Mouse (Mus musculus) R1 (cell line): Measurements from ENCODE around the gene Arhgef3.
"Not testable (repeated sequence)": the region's sequence is repeated elsewhere in the genome, so short reads cannot be mapped to it uniquely, and the experiment has no call there.

Experiments
- DNase-seq: peaks from one replicate; pipeline ENCODE4 v3.0.0-alpha.2; 2018; ENCODE audit warnings: low read depth, low spot score

Arhgef3 gene

GRCm38 (mm10) chr14:27187025-27187424 lies 72.3 kb downstream of the Arhgef3 start:
- DNase-seq: peak; percentile 69

GRCm38 (mm10) chr14:27187885-27188284 lies 73.2 kb downstream of the Arhgef3 start:
- DNase-seq: no peak

DNA sequence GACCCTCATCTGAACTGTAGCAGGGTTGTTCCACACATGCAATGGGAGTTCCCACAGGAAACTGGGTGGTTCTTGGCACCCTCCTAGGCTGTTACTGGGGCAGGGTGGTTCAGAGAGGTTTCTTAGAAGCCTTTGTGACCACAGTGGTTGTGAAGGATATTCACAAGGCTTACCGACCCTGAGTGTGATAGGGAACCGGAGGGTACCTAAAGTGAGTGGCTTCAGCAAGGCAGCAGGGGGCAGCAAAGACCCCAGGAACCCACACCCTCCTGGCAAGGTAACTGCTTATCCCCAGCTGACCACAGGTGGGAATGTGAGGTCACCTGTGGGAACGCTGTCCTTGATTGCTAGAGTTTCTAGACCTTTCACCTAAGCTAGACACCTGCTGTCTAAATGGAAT lies 77.8 kb downstream of the Arhgef3 start:
- peak; percentile 62 for DNase-seq

GRCm38 (mm10) chr14:27196980-27197379 lies 82.3 kb downstream of the Arhgef3 start:
- no peak for DNase-seq

GRCm38 (mm10) chr14:27198490-27199089 lies 83.9 kb downstream of the Arhgef3 start:
- no peak for DNase-seq

DNA sequence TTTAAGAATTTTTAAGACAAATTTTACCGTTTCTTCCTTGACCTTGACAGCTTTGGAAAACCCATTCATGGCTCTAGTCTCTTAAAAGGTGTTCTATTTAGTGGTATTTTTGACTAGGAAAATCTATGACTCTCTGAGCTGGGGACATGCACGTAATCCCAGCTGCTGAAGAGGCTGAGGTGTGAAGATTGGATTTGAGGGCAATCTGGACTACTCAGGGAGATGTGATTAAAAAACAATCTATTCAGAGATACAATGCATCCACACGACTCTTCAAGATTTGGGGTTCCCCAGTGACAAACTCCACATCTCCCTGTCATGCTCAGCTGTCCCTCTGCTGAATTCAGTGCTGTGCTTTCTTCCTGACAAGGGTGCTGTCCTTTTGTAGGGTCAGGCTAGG lies 84.4 kb downstream of the Arhgef3 start:
- DNase-seq: no peak

DNA sequence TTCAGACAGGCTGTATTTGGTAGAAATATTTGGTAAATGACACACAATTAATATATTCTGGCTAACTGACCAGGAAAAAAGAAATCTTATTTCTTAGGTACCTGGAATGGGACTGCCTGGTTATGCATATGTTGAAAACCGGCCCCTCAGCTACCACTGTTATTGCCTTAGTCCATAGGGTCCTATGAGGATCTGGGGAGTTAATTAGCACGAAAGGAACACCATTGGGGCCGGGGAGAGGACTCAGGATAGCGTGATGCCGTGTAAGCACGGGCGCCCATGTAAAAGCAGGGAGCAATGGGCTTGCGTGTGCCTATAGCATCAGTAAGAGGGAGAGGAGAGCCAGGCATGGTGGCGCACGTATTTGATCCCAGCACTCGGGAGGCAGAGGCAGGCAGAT lies 85.2 kb downstream of the Arhgef3 start:
- no peak for DNase-seq

DNA sequence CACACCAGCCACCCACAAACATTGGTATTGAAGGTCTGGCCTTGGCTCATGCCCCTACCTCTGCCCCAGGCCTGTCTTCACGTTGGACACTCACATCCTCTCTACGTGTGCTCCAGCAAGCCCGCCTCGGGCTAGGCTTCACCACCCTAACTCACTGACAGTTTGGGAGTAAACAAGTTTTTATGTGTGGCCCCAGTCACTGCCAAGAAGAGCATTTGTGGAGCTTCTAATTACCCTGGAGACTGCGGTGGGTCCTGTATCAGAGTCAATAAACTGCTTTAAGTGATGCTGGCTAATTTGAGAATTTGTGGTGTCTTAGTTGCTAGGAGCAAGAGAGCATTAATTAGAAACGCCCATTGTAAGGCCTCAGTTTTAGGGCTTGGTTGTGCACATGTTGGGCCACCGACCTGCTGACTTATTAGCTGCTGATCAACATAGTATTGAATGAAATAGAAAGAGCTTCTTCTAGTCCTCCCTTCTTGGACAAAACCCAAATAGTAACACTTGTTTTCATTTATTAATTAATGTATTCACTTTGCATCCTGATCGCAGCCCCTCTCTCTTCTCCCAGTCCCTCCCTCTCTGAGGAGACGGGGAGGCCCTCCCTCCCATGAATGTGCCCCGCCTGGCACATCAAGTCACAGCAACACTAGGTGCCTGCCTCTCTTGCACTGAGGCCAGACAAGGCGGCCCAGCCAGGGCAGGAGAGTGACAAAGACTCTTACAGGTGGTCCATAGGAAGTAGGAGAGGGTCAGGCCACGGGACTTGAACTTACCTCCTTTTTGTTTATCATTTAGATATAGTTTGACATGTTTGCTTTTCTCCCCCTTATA lies 86.3 kb downstream of the Arhgef3 start:
- DNase-seq: no peak

GRCm38 (mm10) chr14:27201824-27202223 lies 87.1 kb downstream of the Arhgef3 start:
- DNase-seq: peak; percentile 60

DNA sequence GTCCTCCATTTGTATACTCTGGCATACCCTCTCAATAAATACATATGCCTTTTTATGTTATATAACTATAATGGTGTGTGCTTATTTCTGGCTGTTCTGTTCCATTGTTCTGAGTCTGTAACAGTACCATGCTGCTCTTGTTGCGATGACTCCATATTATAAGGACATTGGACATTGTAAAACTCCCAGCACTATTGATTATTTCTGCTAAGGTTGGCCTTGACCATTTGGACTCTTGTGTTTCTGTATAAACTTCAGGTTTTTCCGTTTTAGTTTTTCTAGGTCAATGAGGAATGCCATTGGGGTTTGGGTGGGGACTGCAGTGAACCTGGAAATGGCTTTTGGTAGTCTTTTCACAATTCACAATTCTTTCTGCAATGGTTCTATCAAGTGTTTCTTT lies 90.0 kb downstream of the Arhgef3 start:
- no peak for DNase-seq

- no peak for DNase-seq
Observed at GRCm38 (mm10) chr14:27206443-27206842, 91.7 kb downstream of the Arhgef3 start.

DNA sequence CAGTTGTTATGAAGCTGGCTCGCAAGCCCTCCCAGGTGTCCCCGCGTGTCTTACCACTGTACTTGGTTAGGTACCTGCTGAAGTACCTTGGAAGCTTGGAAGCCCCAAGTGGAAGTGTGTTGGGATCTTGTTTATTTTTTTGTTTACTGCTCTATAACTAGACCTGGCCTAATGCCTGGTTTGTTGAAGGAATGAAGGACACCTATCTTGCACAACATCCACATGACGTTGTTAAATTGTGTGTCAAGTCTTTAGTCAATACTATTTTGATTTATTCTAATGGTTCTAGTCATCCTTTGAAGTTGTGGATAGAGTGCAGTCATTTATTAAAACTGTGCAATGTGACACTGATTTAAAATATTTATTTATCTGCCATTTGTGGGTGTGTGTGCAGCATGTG lies 94.8 kb downstream of the Arhgef3 start:
- no peak for DNase-seq

DNA sequence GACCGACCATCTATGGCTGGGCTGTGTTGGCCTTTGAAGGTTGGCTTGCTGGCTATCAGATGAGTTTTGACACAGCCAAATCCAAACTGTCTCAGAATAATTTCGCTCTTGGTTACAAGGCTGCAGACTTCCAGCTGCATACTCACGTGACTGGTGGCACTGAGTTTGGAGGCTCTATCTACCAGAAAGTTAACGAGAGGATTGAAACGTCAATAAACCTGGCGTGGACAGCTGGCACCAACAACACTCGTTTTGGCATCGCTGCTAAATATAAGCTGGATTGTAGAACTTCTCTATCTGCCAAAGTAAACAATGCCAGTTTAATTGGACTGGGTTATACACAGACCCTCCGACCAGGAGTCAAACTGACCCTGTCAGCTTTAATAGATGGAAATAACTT lies 96.1 kb downstream of the Arhgef3 start:
- not testable (repeated sequence) for DNase-seq

DNA sequence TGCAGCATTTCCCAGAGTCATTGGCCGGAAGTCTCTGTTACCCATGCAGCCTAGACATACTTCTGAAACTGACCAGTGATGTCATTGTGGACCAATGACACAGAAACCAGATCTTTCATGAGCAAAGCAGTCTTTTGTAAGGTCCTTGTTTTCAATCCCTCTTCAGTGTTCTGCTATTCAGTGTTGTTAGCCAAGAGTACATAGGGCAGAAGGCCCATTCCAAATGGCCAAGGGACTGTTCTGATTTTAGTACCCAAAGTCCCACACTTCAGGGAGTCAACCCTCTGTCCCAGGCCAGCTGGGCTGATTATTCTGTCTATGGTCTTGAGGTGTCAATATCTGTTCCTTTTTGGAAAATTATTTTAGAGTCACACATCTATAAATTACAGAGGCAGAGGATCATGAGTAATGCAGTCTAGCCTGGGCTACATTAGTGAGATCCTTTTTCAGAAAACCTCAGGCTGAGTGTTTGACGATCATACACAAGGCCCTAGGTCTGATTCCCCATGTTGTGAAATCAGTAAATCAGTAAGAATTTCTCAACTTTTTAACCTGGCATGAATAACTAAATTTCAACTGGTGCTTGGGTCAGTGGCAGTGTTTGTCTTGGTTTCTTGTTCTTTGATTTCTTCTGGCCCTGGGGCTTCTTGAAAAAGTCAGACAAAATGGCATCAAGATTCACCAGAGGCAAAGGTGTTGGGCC lies 97.2 kb downstream of the Arhgef3 start:
- DNase-seq: no peak

- no peak for DNase-seq
Observed at GRCm38 (mm10) chr14:27214232-27214631, 99.5 kb downstream of the Arhgef3 start.

DNA sequence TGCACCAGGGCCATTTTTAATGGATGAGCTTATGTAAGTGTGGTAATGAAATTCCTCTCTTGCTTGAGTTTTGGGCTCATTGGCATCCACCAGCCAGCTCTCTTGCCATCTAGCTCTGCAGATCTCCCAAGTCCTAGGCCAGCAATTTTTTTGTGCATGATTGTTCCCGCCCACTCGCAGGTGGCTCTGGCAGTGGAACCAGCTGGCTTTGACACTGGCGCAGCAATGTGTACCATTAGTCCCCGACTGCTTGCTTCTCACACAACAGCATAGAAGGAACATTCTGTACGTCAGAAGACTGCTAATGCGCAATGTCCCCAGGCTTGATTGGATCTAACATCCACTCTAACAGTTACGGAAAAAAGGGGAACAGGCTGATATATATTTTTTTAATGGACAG lies 105.0 kb downstream of the Arhgef3 start:
- DNase-seq: no peak

GRCm38 (mm10) chr14:27220297-27220696 lies 105.6 kb downstream of the Arhgef3 start:
- no peak for DNase-seq

GRCm38 (mm10) chr14:27224636-27225035 lies 109.9 kb downstream of the Arhgef3 start:
- no peak for DNase-seq

- DNase-seq: no peak
Observed at GRCm38 (mm10) chr14:27226288-27226687, 111.6 kb downstream of the Arhgef3 start.

GRCm38 (mm10) chr14:27228288-27228687 lies 113.6 kb downstream of the Arhgef3 start:
- DNase-seq: no peak

GRCm38 (mm10) chr14:27228941-27229371 lies 114.3 kb downstream of the Arhgef3 start:
- DNase-seq: no peak

GRCm38 (mm10) chr14:27229441-27230147 lies 114.9 kb downstream of the Arhgef3 start:
- peak; percentile 43 for DNase-seq
